Mouse (Mus musculus): ENCODE measurements around the gene Gm17660.
"Not testable (repeated sequence)": the region's sequence is repeated elsewhere in the genome, so short reads cannot be mapped to it uniquely, and the experiment has no call there.

The Gm17660 gene

GRCm38 (mm10) chr5:104039154-104039932 is 38.1 kb downstream of the Gm17660 start:
- peak; percentile 45 for DNase-seq (ENCODE audit: low spot score)

- DNase-seq (ENCODE audit: low spot score), result no peak
Measured at GRCm38 (mm10) chr5:104036686-104037085, 40.7 kb downstream of the Gm17660 start.

- DNase-seq (ENCODE audit: low spot score), result no peak
Measured at GRCm38 (mm10) chr5:104035824-104036223, 41.6 kb downstream of the Gm17660 start.

GRCm38 (mm10) chr5:104035066-104035465 is 42.3 kb downstream of the Gm17660 start:
- no peak for DNase-seq (ENCODE audit: low spot score)

- no peak for DNase-seq (ENCODE audit: low spot score)
Measured at GRCm38 (mm10) chr5:104032434-104033097, 44.8 kb downstream of the Gm17660 start.

- no peak for DNase-seq (ENCODE audit: low spot score)
Measured at GRCm38 (mm10) chr5:104025245-104025854, 52.1 kb downstream of the Gm17660 start.

GRCm38 (mm10) chr5:104024762-104025161 is 52.6 kb downstream of the Gm17660 start:
- no peak for DNase-seq (ENCODE audit: low spot score)

- not testable (repeated sequence) for DNase-seq (ENCODE audit: low spot score)
Measured at GRCm38 (mm10) chr5:104024193-104024592, 53.2 kb downstream of the Gm17660 start.

GRCm38 (mm10) chr5:104023289-104024020 is 54.0 kb downstream of the Gm17660 start:
- no peak for DNase-seq (ENCODE audit: low spot score)

- no peak for DNase-seq (ENCODE audit: low spot score)
Measured at GRCm38 (mm10) chr5:104022558-104022957, 54.9 kb downstream of the Gm17660 start.

GRCm38 (mm10) chr5:104021597-104022378 is 55.6 kb downstream of the Gm17660 start, which contains the start of gene Hsd17b11:
Gene Hsd17b11, minus strand, starts transcription at chr5:104021919.
- DNase-seq (ENCODE audit: low spot score), result peak; percentile 83
